Mouse (Mus musculus) spleen, adult 2 months (tissue): Measurements from ENCODE around the gene Il25. TPM values are rescaled to one million over a fixed set of nuclear protein-coding genes. Genes with fewer than 3 reads are reported as not detected.
"Not testable (repeated sequence)": the region's sequence is repeated elsewhere in the genome, so short reads cannot be mapped to it uniquely, and the experiment has no call there.

Experiments used
- DNase-seq, 2 experiments: peaks; one replicate each; pipeline versions ENCODE4 v3.0.0 to v3.0.0-alpha.2; 2012 to 2021; ENCODE audit warnings: low spot score in 2 of 2, low read depth in 1 of 2
- H3K27ac ChIP-seq: fragments of 200-500 bp; 2 replicates; pipeline ENCODE4 v1.5.1; 2012; ENCODE audit warnings: low read length, inconsistent platforms; ENCODE audit not compliant: insufficient read depth
- H3K27me3 ChIP-seq: fragments of 200-500 bp; 2 replicates; pipeline ENCODE4 v1.6.1; 2012; ENCODE audit warnings: mild to moderate bottlenecking, moderate library complexity, low read length, inconsistent platforms; ENCODE audit not compliant: control insufficient read depth, insufficient read depth
- H3K36me3 ChIP-seq: fragments of 200-500 bp; 2 replicates; pipeline ENCODE4 v1.6.1; 2012; ENCODE audit warnings: mild to moderate bottlenecking, low read length, inconsistent platforms; ENCODE audit not compliant: control insufficient read depth, insufficient read depth
- H3K4me1 ChIP-seq: fragments of 200-500 bp; 2 replicates; pipeline ENCODE4 v1.6.1; 2011; ENCODE audit warnings: inconsistent platforms; ENCODE audit not compliant: control insufficient read depth, insufficient read depth, insufficient read length
- H3K4me3 ChIP-seq: fragments of 200-500 bp; 2 replicates; pipeline ENCODE4 v1.5.1; 2011; ENCODE audit warnings: mild to moderate bottlenecking, inconsistent platforms; ENCODE audit not compliant: insufficient read depth, insufficient read length; ENCODE audit errors: extremely low read depth
- CTCF ChIP-seq: fragments of 200-500 bp; IDR thresholded peaks from 2 replicates; pipeline ENCODE4 v1.5.1; 2011; ENCODE audit warnings: mild to moderate bottlenecking, inconsistent platforms; ENCODE audit not compliant: insufficient read depth, insufficient read length, insufficient replicate concordance; ENCODE audit errors: extremely low read depth
- POLR2A ChIP-seq: fragments of 200-500 bp; IDR thresholded peaks from 2 replicates; pipeline ENCODE4 v1.6.1; 2011; ENCODE audit warnings: low read depth, low read length, inconsistent platforms
- WGBS: fragments of 180-500 bp; shearing (Covaris S2); methylation state at CpG from one replicate; pipeline ENCODE4 v1.1.7; 2018; 5-methylcytosine and 5-hydroxymethylcytosine counted together
- polyA plus RNA-seq: library from polyadenylated mRNA; depleted of rRNA; stranded (reverse); fragments of >200 nt; gene quantifications from 2 replicates; pipeline ENCODE4 v1.2.3, GENCODE M21; 2012

The Il25 gene
- polyA plus RNA-seq, 1 experiment = not detected

DNA sequence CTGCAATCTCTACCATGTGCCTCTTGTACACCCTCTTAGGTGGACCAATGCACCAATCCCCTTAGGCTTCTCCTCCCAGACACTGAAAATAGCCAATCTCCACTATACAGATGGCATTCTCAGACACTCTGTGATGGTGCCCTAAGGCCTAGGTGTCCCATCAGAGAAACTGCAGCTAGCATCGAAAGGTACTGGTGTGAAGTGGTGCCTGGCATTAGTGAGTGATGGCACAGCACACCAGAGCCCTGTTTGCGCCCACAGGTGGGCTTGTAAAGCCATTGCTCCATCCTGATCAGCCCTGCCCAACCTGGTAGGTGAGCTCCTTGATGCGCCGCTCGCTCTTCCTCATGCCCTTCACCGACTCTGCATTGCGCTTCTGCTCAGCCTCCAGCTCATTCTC, 11.5 kb downstream of the Il25 start:
- no peak overlapping the region for H3K4me3 ChIP-seq
- H3K27me3 ChIP-seq = no peaks in the 10 kb centered on the region
- TF ChIP-seq CTCF (no peak), POLR2A (no peak)
- no peaks in the 10 kb centered on the region for H3K4me1 ChIP-seq
- WGBS = 95% methylated on average over 7 of the region's 7 CpGs
- DNase-seq = no peak
- no peaks in the 10 kb centered on the region for H3K36me3 ChIP-seq
- no peak overlapping the region for H3K27ac ChIP-seq

DNA sequence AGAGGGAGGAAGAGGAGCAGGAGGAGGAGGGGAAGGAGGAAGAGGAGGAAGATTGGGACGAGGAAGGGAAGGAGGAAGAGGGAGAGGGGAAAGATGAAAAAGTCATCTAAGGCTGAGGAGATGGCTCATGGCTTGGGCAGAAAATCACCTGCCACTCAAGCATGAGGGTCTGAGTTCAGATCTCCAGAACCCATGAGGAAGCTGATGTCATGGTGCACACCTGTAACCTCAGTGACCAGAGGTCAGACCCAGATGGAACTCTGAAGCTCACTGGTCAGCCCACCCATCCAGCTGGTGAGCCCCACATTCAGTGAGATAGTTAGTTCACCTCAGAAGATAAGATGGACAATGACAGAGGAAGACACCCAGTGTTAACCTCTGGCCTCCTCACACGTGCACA, 12.4 kb downstream of the Il25 start:
- no peaks in the 10 kb centered on the region for H3K4me1 ChIP-seq
- H3K27ac ChIP-seq = no peak overlapping the region
- no peak for TF ChIP-seq POLR2A
- no peak for TF ChIP-seq CTCF
- no peak for DNase-seq
- no peak overlapping the region for H3K4me3 ChIP-seq
- H3K27me3 ChIP-seq = no peaks in the 10 kb centered on the region
- H3K36me3 ChIP-seq = no peaks in the 10 kb centered on the region
- 52% methylated on average over 2 of the region's 2 CpGs for WGBS

DNA sequence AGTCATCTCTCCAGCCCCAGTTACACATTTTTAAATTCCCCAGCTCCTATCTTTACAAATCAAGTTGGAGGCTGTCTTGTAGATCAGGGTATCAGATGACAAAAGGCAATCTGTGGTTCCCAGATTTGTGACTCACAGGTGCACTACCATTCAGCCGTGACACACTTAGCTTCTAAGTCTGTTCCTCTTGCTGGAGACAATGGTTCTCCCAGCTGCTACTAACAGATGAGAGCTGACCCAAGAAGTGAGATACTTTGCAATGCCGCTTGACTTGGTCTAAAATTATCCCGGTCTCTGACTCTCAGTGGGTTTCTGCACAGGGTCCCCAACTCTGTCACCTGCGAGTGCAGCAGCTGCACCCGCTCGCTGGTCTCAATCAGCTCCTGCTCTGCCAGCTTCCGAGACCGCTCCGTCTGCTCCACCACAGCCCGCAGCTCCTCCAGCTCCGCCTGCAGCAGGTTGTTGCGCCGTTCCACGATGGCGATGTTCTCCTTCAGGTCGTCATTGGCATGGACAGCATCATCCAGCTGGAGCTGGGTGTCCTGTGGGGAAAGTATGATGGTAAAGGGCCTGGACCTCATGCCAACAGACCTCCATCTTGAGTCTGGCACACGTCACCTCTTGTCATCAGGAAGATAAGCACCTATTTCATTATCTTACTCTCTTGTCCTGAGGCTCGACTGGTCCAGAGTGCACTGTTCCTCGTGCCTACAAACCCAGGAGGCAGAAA, 13.6 kb downstream of the Il25 start:
- no peak for DNase-seq
- Histone ChIP-seq H3K27me3 (no peaks in the 10 kb centered on the region), H3K36me3 (no peaks in the 10 kb centered on the region), H3K4me1 (no peaks in the 10 kb centered on the region), H3K4me3 (no peak overlapping the region), H3K27ac (no peak overlapping the region)
- WGBS = 85% methylated on average over 19 of the region's 19 CpGs
- TF ChIP-seq POLR2A (no peak), CTCF (no peak)

DNA sequence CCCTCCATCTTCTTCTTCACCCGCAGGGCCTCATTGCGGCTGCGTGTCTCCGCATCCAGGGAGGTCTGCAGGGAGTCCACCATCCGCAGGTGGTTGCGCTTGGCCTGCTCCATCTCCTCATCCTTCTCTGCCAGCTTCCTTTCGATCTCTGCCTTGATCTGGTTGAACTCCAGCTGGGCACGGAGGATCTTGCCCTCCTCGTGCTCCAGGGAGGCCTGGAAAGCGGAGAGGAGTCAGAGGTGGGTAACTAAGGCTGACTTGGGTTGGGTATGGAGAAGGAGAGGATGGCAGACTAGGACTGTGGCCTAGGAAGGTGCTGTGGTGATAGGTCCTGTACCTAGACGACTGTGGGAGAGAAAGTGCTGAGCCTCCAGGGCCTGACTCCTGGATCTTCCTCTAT, 14.5 kb downstream of the Il25 start:
- 87% methylated on average over 11 of the region's 11 CpGs for WGBS
- not testable (repeated sequence) for H3K4me3 ChIP-seq, H3K27me3 ChIP-seq, H3K27ac ChIP-seq, H3K4me1 ChIP-seq, DNase-seq, H3K36me3 ChIP-seq

DNA sequence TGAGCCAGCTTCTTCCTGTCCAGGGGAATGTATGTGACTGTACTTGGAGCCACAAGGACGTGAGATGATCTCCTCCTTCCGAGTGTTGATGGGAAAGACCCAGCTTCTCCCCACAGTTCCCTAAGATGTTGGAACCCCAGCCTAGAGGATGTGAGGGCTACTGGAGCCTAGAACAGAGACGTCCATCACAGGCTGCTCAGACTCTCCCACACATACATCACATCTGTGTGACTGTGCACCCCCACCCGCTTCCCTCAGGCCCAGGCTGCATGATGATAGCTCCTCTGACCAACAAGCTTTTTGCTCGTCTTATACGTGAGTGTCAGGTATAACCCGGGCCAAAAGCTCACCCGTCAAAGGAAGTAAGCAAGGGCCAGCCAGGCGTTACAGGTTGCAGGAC, 16.3 kb downstream of the Il25 start:
- H3K4me3 ChIP-seq = no peak overlapping the region
- H3K4me1 ChIP-seq = no peaks in the 10 kb centered on the region
- WGBS = 84% methylated on average over 9 of the region's 9 CpGs
- TF ChIP-seq CTCF (no peak), POLR2A (no peak)
- no peaks in the 10 kb centered on the region for H3K36me3 ChIP-seq
- H3K27me3 ChIP-seq = no peaks in the 10 kb centered on the region
- no peak overlapping the region for H3K27ac ChIP-seq
- no peak for DNase-seq

DNA sequence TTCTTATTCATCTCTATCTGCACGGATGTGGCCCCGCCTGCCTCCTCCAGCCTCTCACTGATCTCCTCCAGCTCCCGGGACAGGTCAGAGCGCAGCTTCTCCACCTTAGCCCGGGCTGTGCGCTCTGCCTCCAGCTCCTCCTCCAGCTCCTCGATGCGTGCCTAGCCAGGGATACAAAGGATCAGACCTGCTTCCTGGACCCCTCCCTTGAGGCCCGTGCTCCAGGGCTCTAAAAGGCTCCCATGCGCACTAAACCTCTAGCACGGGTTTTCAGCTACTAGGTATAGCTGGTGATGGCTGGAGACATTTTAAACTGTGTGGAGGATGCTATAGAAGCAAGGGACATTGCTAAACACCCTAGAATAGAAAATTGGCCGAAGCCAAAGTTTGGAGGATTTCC, 18.0 kb downstream of the Il25 start:
- no peak for DNase-seq
- H3K36me3 ChIP-seq = no peaks in the 10 kb centered on the region
- H3K4me3 ChIP-seq = no peak overlapping the region
- WGBS = 67% methylated on average over 12 of the region's 12 CpGs
- no peak overlapping the region for H3K27ac ChIP-seq
- H3K4me1 ChIP-seq = no peaks in the 10 kb centered on the region
- H3K27me3 ChIP-seq = no peaks in the 10 kb centered on the region
- TF ChIP-seq CTCF (no peak), POLR2A (no peak)

DNA sequence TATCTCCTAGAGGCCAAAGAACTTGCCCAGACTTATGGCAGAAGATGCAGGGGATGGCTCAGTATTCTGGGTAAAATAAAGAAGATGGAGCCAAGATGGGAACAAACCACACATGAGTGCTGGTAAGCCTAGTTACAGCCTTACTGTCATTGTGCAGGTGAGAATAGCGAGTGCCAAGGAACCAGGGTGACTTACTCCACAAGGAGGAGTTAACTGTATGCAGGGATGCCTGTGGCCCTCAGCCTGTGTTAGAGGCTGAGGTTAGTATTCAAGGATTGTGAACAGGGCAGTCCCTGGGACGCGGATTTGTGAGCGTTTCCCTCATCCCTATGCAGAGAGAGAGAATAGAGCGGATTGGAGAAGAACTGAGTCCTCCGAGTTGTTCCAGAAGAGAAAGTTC, 19.1 kb downstream of the Il25 start:
- DNase-seq = no peak
- no peak overlapping the region for H3K27ac ChIP-seq
- no peaks in the 10 kb centered on the region for H3K27me3 ChIP-seq
- H3K4me1 ChIP-seq = no peaks in the 10 kb centered on the region
- H3K4me3 ChIP-seq = no peak overlapping the region
- TF ChIP-seq POLR2A (no peak), CTCF (no peak)
- no peaks in the 10 kb centered on the region for H3K36me3 ChIP-seq
- WGBS = 92% methylated on average over 6 of the region's 6 CpGs
